Mouse (Mus musculus) thymus, adult 2 months (tissue): ENCODE results near the gene Supt20. TPM values are rescaled to one million over a fixed set of nuclear protein-coding genes. Genes with fewer than 3 reads are reported as not detected.

Experiments
- DNase-seq: peaks from one replicate; pipeline ENCODE4 v3.0.0; 2021
- H3K27ac ChIP-seq: fragments of 200-500 bp; 2 replicates; pipeline ENCODE4 v1.5.1; 2012; ENCODE audit warnings: low read length, control low read depth; ENCODE audit not compliant: control insufficient read depth, insufficient read depth
- H3K27me3 ChIP-seq: fragments of 200-500 bp; 2 replicates; pipeline ENCODE4 v1.6.1; 2012; ENCODE audit warnings: mild to moderate bottlenecking, low read length, moderate library complexity, mixed read lengths; ENCODE audit not compliant: control insufficient read depth, insufficient read depth
- H3K36me3 ChIP-seq: fragments of 200-500 bp; 2 replicates; pipeline ENCODE4 v1.6.1; 2012; ENCODE audit warnings: mild to moderate bottlenecking, low read length, moderate library complexity; ENCODE audit not compliant: control insufficient read depth, insufficient read depth
- H3K4me1 ChIP-seq: fragments of 200-500 bp; replicated peaks from 2 replicates; pipeline ENCODE4 v1.6.1; 2012; ENCODE audit warnings: low read length; ENCODE audit not compliant: control insufficient read depth, insufficient read depth
- H3K4me3 ChIP-seq: fragments of 200-500 bp; 2 replicates; pipeline ENCODE4 v1.5.1; 2012; ENCODE audit warnings: mild to moderate bottlenecking, low read length, control low read depth, moderate library complexity; ENCODE audit not compliant: control insufficient read depth, insufficient read depth
- CTCF ChIP-seq: fragments of 200-500 bp; IDR thresholded peaks from 2 replicates; pipeline ENCODE4 v1.5.1; 2012; ENCODE audit warnings: mild to moderate bottlenecking, control low read depth, low read length, moderate library complexity, borderline replicate concordance; ENCODE audit not compliant: control insufficient read depth, poor library complexity, insufficient read depth; ENCODE audit errors: extremely low read depth
- POLR2A ChIP-seq: fragments of 200-500 bp; IDR thresholded peaks from 2 replicates; pipeline ENCODE4 v1.6.1; 2012; ENCODE audit warnings: mild to moderate bottlenecking, low read length, control low read depth, moderate library complexity; ENCODE audit not compliant: control insufficient read depth, poor library complexity, insufficient read depth; ENCODE audit errors: extremely low read depth
- WGBS: fragments of 180-500 bp; shearing (Covaris S2); methylation state at CpG from one replicate; pipeline ENCODE4 v1.1.7; 2018; 5-methylcytosine and 5-hydroxymethylcytosine counted together
- polyA plus RNA-seq: library from polyadenylated mRNA; depleted of rRNA; stranded (reverse); fragments of >200 nt; gene quantifications from 2 replicates; pipeline ENCODE4 v1.2.3, GENCODE M21; 2012

The Supt20 gene
- polyA plus RNA-seq, 1 experiment: 117 TPM

- Histone ChIP-seq H3K36me3 (no peaks in the 10 kb centered on the region), H3K4me3 (no peak overlapping the region), H3K27me3 (no peaks in the 10 kb centered on the region), H3K27ac (no peak overlapping the region), H3K4me1 (no peaks in the 10 kb centered on the region)
- TF ChIP-seq POLR2A (no peak), CTCF (no peak)
- no peak for DNase-seq
- 89% methylated on average over 6 of the region's 6 CpGs for WGBS
Observed at GRCm38 (mm10) chr3:54657888-54658626, 34.5 kb upstream of the Supt20 start.

GRCm38 (mm10) chr3:54659736-54660135, 32.9 kb upstream of the Supt20 start:
- H3K4me1 ChIP-seq: no peaks in the 10 kb centered on the region
- H3K27ac ChIP-seq: no peak overlapping the region
- no peaks in the 10 kb centered on the region for H3K36me3 ChIP-seq
- H3K27me3 ChIP-seq: no peaks in the 10 kb centered on the region
- no peak for DNase-seq
- TF ChIP-seq POLR2A: no peak
- no peak for TF ChIP-seq CTCF
- no peak overlapping the region for H3K4me3 ChIP-seq
- 95% methylated on average over 2 of the region's 2 CpGs for WGBS

GRCm38 (mm10) chr3:54662411-54662810, 30.2 kb upstream of the Supt20 start:
- no peak overlapping the region for H3K4me3 ChIP-seq
- no peaks in the 10 kb centered on the region for H3K27me3 ChIP-seq
- no peak overlapping the region for H3K27ac ChIP-seq
- WGBS: 60% methylated on average over 5 of the region's 5 CpGs
- H3K36me3 ChIP-seq: no peaks in the 10 kb centered on the region
- peak; percentile 9 for DNase-seq
- TF ChIP-seq POLR2A (no peak), CTCF (no peak)
- H3K4me1 ChIP-seq: no peaks in the 10 kb centered on the region

- H3K4me3 ChIP-seq: no peak overlapping the region
- DNase-seq: no peak
- 96% methylated on average over 3 of the region's 3 CpGs for WGBS
- no peaks in the 10 kb centered on the region for H3K27me3 ChIP-seq
- no peak overlapping the region for H3K27ac ChIP-seq
- H3K36me3 ChIP-seq: no peaks in the 10 kb centered on the region
- H3K4me1 ChIP-seq: no peaks in the 10 kb centered on the region
- TF ChIP-seq POLR2A (no peak), CTCF (no peak)
Observed at GRCm38 (mm10) chr3:54668141-54668540, 24.5 kb upstream of the Supt20 start.

- no peaks in the 10 kb centered on the region for H3K27me3 ChIP-seq
- H3K4me3 ChIP-seq: no peak overlapping the region
- H3K36me3 ChIP-seq: no peaks in the 10 kb centered on the region
- WGBS: 79% methylated on average over 6 of the region's 6 CpGs
- DNase-seq: no peak
- TF ChIP-seq POLR2A (no peak), CTCF (no peak)
- no peaks in the 10 kb centered on the region for H3K4me1 ChIP-seq
- no peak overlapping the region for H3K27ac ChIP-seq
Observed at GRCm38 (mm10) chr3:54668722-54669121, 23.9 kb upstream of the Supt20 start.

- Histone ChIP-seq H3K4me1 (no peaks in the 10 kb centered on the region), H3K27me3 (no peaks in the 10 kb centered on the region), H3K27ac (no peak overlapping the region), H3K36me3 (no peaks in the 10 kb centered on the region), H3K4me3 (no peak overlapping the region)
- TF ChIP-seq CTCF (no peak), POLR2A (no peak)
- WGBS: 86% methylated on average over 6 of the region's 6 CpGs
- DNase-seq: no peak
Observed at GRCm38 (mm10) chr3:54669559-54669958, 23.0 kb upstream of the Supt20 start.
